Mouse (Mus musculus) C2C12 (cell line): ENCODE results near the gene Gsk3b.

Experiments used
- CEBPB ChIP-seq: IDR thresholded peaks from one replicate; pipeline ENCODE4 v1.6.1; 2011; ENCODE audit warnings: low read depth, mild to moderate bottlenecking, control low read depth, moderate library complexity
- CTCF ChIP-seq: IDR thresholded peaks from one replicate; pipeline ENCODE4 v1.5.1; 2011; ENCODE audit not compliant: control insufficient read depth, insufficient read depth, insufficient read length
- MAX ChIP-seq: IDR thresholded peaks from one replicate; pipeline ENCODE4 v1.6.1; 2011; ENCODE audit warnings: mild to moderate bottlenecking, control low read depth
- MYOG ChIP-seq: IDR thresholded peaks from one replicate; pipeline ENCODE4 v1.6.1; 2011; ENCODE audit not compliant: control insufficient read depth, insufficient read length; ENCODE audit errors: extremely low read depth
- USF1 ChIP-seq: IDR thresholded peaks from one replicate; pipeline ENCODE4 v1.6.1; 2011; ENCODE audit warnings: low read depth, mild to moderate bottlenecking, control low read depth, moderate library complexity

DNA sequence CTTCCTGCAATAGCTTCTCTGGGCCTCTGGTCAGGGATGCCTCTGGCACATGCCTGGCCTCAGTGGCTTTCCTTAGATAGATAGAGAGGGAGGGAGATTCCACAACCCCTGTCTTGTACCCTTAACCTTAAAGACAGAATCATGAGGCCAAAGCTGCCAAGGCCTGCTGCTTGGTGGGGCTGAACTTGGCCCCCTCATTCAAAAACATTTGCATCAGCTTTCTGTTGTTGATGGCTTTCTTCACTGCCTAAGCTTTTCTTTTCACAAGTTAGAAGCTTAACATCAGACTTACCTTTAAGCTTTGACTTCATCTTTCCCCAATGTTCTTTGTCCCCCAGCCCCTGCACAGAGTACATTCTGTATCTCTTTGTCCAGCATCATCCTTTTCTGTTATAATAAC lies 61.8 kb downstream of the Gsk3b start:
- TF ChIP-seq CTCF: no peak
- TF ChIP-seq CEBPB: no peak
- TF ChIP-seq USF1: no peak
- no peak for TF ChIP-seq MYOG
- TF ChIP-seq MAX: no peak
